Mouse (Mus musculus) bone marrow macrophage, adult 2 months (primary cell): Measurements from ENCODE around the gene Rpl38. TPM values are rescaled to one million over a fixed set of nuclear protein-coding genes. Genes with fewer than 3 reads are reported as not detected.

Source experiments
- H3K27ac ChIP-seq: 2 replicates; pipeline ENCODE4 v1.5.1; 2012; ENCODE audit warnings: low read depth, low read length; ENCODE audit not compliant: insufficient read depth
- H3K4me1 ChIP-seq: 2 replicates; pipeline ENCODE4 v1.6.1; 2012; ENCODE audit warnings: low read length; ENCODE audit not compliant: control insufficient read depth, insufficient read depth
- H3K4me3 ChIP-seq: 2 replicates; pipeline ENCODE4 v1.5.1; 2012; ENCODE audit warnings: mild to moderate bottlenecking, low read length, moderate library complexity; ENCODE audit not compliant: insufficient read depth
- CTCF ChIP-seq: IDR thresholded peaks from 2 replicates; pipeline ENCODE4 v1.5.1; 2012; ENCODE audit warnings: low read depth, mild to moderate bottlenecking, low read length, moderate library complexity
- POLR2A ChIP-seq: IDR thresholded peaks from 2 replicates; pipeline ENCODE4 v1.6.1; 2012; ENCODE audit warnings: mild to moderate bottlenecking, low read depth, low read length, borderline replicate concordance
- polyA plus RNA-seq: library from polyadenylated mRNA; stranded (reverse); fragments of >200 nt; gene quantifications from 2 replicates; pipeline ENCODE4 v1.2.4, GENCODE M21; 2012; ENCODE audit not compliant: missing spikeins, insufficient read depth, insufficient read length

Gene Rpl38
- polyA plus RNA-seq, 1 experiment, result 1,765 TPM

- Histone ChIP-seq H3K4me3 (peak overlapping the region; percentile 99), H3K27ac (peak overlapping the region; percentile 88), H3K4me1 (peaks cover 36% of the 10 kb centered on the region)
- TF ChIP-seq CTCF (no peak), POLR2A (no peak)
These were observed 8.1 kb downstream of the Rpl38 start for GRCm38 (mm10) chr11:114676431-114676830.

- Histone ChIP-seq H3K27ac (peak overlapping the region; percentile 88), H3K4me1 (peaks cover 37% of the 10 kb centered on the region), H3K4me3 (peak overlapping the region; percentile 99)
- no peak for TF ChIP-seq POLR2A
- TF ChIP-seq CTCF, result no peak
These were observed 8.7 kb downstream of the Rpl38 start for GRCm38 (mm10) chr11:114676896-114677530.

GRCm38 (mm10) chr11:114679582-114679981, 11.3 kb downstream of the Rpl38 start:
- H3K4me3 ChIP-seq, result peak overlapping the region; percentile 29
- no peak for TF ChIP-seq CTCF
- peak overlapping the region; percentile 91 for H3K27ac ChIP-seq
- H3K4me1 ChIP-seq, result peaks cover 58% of the 10 kb centered on the region

GRCm38 (mm10) chr11:114680291-114680690, 12.0 kb downstream of the Rpl38 start:
- TF ChIP-seq CTCF (no peak), POLR2A (no peak)
- Histone ChIP-seq H3K27ac (peak overlapping the region; percentile 91), H3K4me1 (peaks cover 62% of the 10 kb centered on the region), H3K4me3 (peak overlapping the region; percentile 29; the same call in 1 of the 2 replicates)

GRCm38 (mm10) chr11:114681054-114681453, 12.7 kb downstream of the Rpl38 start:
- peaks cover 70% of the 10 kb centered on the region for H3K4me1 ChIP-seq

GRCm38 (mm10) chr11:114682321-114682900, 14.1 kb downstream of the Rpl38 start:
- TF ChIP-seq CTCF (no peak), POLR2A (no peak)
- Histone ChIP-seq H3K4me1 (peaks cover 80% of the 10 kb centered on the region), H3K4me3 (no peak overlapping the region), H3K27ac (peak overlapping the region; percentile 71; the same call in 1 of the 2 replicates)

More at GRCm38 (mm10) chr11:114681054-114681453, 12.7 kb downstream of the Rpl38 start:
- TF ChIP-seq POLR2A (no peak), CTCF (no peak)
- H3K4me3 ChIP-seq, result no peak overlapping the region
- H3K27ac ChIP-seq, result peak overlapping the region; percentile 91

- peak overlapping the region; percentile 71 for H3K27ac ChIP-seq
- no peak for TF ChIP-seq CTCF
- TF ChIP-seq POLR2A, result no peak
- H3K4me1 ChIP-seq, result peaks cover 82% of the 10 kb centered on the region
- H3K4me3 ChIP-seq, result no peak overlapping the region
These were observed 14.9 kb downstream of the Rpl38 start for GRCm38 (mm10) chr11:114683029-114683721.

- H3K4me1 ChIP-seq, result peaks cover 75% of the 10 kb centered on the region
These were observed 15.6 kb downstream of the Rpl38 start for GRCm38 (mm10) chr11:114683722-114684621.

More at GRCm38 (mm10) chr11:114683722-114684621, 15.6 kb downstream of the Rpl38 start:
- H3K27ac ChIP-seq, result peak overlapping the region; percentile 71
- TF ChIP-seq CTCF (no peak), POLR2A (no peak)
- peak overlapping the region; percentile 0; the same call in 1 of the 2 replicates for H3K4me3 ChIP-seq
